Mouse (Mus musculus): ENCODE measurements at regions not wholly inside any gene's neighbourhood (a gene's known extent, or its start where the extent isn't known, plus 50 kb on each side); places are given as distances from the start of the nearest gene placed in this dataset.

DNA sequence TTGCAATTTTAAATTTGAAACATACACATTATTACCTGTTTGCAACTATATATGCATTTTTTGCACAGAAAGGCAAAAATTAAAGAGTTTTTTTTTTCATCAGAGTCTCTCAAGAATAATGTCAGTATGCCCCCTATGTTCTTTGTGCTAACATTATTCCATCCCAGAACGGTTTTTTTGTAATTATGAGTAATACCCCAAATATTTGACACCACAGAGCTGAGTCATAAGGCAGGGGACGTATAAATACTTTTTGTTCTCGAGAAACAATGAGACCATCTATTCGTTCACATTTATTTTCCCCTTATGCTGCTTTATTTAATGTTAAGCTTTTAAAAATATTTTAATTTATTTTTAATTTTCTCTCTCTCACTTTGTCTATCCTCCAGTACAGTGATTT, 578.5 kb downstream of the Cetn3 start:
- no peak for DNase-seq (ENCODE audit: low spot score)

DNA sequence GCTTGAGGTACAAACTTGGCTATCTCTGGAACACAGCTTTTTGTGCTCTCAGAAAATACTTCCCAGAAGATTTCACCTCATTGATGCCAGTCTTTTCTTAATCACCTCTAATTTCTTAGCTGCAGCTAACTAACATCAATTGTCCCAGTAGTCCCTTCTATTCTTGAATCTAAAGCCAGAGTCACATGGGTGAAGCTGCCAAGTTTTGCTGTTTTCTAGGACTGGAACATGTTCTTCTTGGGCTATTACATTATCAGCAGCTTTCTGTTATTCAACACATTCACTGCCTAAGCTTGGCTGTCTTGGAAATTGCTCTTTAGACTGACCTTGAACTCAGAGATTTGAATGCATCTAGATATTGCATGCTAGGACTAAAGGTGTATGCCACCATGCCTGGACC, 583.9 kb downstream of the Cetn3 start:
- DNase-seq (ENCODE audit: low spot score): no peak

DNA sequence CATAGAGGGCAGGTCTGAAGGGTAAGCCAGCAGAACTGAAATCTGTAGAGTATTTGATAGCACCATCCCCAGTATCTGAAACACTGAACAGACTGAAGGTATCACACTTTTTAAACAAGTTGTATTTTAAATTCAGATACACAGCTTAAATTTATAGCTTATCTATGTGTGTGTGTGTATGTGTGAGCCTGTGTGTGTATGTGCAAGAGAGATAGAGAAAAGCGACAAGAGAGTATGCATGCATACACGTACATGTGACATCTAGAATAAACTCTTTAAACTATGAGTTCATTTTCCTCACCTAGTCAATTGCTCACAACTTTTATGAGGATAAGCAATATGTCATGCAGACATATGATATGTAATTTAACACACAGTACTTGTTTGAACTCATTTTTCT, 588.7 kb downstream of the Cetn3 start:
- DNase-seq (ENCODE audit: low spot score): no peak

DNA sequence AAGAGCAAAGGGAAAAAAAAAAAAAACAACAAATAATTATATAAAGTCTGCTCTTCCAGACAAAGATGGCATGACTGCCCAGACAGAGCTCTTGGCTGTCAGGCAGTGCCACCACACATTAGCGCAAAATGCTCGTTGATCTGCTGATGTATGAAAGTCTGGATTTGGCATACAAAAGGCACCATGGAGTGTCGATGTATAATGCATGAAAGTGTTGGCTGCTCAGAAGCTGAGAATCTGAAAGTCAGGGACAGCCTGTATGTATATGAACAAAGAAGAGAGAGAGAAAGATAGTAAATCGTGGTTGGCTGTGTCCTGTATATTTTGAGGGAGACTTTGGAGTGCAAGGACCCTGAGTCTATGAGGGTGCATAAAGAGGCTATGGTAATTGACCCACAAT, 589.7 kb downstream of the Cetn3 start:
- no peak for DNase-seq (ENCODE audit: low spot score)

DNA sequence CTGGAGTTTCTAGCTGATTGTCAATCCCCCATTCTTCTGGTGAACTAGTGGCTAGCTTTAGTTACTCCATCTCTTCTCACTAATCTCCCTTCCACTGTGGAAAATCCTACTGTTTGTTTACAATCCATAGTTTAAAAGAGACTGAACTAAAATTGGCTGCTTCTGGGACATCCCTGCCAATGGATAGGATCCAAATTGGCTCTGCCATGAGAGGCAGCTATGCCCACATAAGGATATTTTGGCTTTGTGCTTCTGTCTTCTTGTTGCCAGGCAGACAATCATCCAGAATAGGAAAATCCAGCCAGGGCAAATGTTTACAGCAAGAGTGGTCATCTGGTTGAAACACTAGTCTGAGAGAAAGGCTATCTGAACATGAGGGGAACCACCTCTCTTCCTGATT, 610.0 kb downstream of the Cetn3 start:
- DNase-seq (ENCODE audit: low spot score): no peak

DNA sequence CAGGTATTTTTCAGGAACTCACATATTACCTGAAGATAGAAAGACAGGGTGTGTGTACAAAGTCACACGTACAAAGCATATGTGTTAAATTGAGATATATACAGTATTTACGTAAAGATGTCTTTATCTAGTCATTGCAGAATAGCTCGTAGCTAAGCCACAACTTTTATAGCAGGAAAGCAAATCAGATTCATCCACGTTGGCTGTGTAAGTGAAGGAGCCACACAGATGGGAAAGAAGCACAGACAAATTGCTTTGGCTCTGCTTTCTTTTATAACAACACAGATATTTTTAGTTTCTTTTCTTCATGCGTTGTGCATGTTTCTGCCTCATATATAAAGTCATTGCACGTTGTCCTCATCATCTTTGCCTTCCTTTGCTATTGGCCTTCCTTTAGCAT, 610.6 kb downstream of the Cetn3 start:
- no peak for DNase-seq (ENCODE audit: low spot score)

DNA sequence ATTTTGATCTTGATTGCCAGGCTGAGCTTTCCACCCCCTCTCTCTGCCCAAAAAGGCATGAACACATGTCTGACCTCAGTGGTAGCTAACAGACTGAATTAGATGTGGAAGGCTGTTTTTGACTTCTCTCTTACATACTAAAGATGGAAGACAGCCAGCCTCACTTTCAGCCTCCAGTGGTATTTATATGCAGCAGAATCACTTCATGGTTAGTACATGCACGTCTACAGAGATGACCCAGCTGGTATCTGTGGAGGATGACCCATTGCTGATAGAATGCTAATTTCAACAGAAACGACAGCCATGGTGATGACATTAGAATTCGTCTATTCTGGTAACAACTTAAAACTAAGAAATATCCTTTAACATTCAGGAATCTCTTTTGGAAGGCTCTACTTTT, 630.8 kb downstream of the Cetn3 start:
- DNase-seq (ENCODE audit: low spot score): no peak

DNA sequence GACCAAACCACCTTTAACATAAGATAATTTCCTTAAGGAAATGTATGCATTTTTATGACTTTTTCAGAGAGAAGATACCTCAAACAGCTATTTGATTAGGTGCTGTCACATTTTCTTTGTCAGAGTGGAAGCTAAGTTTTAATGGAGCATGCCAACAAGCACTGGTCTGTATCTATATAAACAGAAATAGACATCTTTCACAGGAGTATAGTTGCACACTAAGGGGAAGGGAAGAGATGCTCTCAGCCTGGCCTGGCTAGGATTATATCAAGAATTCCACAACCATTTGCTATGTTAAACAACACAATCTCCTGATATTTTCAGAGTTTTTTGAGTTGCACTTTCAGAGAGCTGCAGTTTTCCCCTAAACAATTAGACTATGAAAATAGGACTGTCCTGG, 638.1 kb downstream of the Cetn3 start:
- DNase-seq (ENCODE audit: low spot score): no peak

DNA sequence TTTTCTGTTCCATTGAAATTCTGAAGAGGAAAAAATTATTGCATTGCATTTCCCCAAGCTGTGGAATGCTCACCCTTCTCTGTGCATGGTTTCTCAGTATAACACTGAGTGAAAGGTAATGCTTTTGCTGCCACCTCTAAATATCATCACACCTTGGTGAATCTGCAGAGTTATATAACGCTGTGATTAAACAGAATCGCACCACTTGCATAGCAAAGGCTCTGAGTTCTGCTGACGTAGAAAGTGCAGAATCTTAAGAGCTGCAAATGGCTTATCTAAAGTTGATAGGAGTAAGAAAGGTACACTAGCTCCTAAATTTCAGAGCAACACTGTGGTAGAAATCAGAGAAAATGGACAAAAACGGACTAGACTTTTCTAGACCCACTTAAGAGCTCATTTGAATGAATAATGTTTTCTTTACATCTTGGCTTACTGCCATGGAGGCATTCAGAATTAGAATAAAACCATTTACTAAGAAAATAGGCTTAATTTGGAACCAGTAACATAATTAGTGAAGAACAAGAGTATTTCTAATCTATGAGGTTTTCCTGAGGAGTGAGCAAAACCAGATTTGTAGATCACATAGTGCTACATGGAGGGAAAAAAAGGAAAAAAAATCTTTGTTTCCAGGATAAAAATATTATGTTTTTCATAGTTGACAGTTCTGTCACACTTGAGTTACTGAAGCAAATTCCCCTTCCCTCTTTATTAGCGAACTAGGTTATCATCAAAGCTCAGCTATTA, 641.2 kb downstream of the Cetn3 start:
- no peak for DNase-seq (ENCODE audit: low spot score)

DNA sequence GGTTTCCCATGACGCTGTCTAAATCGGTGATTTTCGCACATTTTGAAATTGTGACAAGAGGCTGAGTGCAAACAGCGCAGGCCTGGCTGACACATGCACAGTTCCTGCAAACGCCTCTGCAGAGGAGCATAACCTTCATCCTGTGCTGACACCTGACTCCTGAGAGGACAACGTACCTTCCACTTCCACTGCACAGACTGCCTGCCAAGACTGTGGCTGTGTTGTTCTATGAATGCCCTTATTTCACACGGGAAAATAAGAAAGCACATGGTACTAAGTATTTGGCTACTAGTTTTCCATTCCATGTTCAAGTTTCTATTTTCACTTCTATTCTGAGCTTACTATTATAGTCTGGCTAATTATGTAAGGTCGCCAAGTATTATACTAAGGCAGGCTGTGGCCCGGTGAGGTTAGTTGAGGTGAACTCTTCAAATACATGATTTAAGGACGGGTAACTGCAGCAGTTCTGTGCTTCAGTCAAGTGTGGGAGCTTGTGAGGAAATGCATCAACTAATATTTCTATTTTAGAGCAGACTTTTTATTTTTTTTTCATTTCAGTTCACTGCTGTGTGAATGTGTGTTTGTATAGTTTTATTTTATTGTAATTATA, 642.0 kb downstream of the Cetn3 start:
- DNase-seq (ENCODE audit: low spot score): no peak

DNA sequence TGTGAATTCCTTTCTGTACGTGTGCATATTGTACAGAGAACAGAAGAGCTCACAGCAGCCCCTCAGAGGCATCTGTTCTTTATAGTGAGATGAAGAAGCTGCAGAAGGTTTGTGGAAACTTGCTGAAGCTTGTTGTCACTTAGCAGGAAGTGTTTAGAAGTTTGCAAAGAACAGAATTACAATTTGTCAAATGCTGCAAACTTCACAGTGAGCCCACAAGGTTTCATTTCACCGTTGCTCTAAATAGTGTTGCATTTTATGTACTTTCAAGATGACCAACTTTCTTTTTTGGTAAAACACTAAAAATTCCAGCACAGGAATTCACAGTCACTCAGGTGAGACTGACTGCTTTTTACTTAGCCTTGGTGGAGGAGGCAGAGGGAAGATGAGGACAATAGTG, 649.5 kb downstream of the Cetn3 start:
- DNase-seq (ENCODE audit: low spot score): no peak

DNA sequence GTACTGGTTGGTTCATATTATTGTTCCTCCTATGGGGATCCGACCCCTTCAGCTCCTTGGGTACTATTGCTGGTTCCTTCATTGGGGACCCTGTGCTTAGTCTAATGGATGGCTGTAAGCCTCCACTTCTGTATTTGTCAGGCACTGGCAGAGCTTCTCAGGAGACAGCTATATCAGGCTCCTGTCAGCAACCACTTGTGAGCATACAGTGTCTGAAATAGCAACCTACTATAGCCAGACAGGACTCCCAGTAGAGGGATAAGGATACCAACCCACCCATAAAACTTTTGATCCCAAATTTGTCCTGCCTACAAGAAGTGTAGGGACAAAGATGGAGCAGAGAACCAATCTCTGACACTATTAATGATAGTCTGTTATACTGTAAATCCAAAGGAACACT, 656.4 kb downstream of the Cetn3 start:
- no peak for DNase-seq (ENCODE audit: low spot score)

DNA sequence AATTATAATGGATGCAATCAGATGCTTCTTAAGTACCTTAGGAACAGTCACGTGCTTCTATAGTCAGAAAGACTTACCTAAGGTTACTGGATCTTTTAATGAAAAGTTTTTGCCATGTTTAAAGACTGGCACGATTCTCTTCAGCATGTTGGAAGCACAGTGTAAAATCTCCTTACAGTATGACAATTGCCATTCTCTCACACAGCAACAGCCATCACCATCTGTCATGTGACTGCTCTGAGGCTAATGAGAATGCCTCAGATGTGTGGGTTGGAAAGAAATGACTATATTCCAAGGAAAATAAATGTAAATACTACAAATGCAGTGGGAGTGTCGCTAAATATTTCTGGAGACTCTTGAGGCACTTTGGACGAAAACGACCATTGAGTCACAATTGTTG, 670.8 kb downstream of the Cetn3 start:
- no peak for DNase-seq (ENCODE audit: low spot score)

DNA sequence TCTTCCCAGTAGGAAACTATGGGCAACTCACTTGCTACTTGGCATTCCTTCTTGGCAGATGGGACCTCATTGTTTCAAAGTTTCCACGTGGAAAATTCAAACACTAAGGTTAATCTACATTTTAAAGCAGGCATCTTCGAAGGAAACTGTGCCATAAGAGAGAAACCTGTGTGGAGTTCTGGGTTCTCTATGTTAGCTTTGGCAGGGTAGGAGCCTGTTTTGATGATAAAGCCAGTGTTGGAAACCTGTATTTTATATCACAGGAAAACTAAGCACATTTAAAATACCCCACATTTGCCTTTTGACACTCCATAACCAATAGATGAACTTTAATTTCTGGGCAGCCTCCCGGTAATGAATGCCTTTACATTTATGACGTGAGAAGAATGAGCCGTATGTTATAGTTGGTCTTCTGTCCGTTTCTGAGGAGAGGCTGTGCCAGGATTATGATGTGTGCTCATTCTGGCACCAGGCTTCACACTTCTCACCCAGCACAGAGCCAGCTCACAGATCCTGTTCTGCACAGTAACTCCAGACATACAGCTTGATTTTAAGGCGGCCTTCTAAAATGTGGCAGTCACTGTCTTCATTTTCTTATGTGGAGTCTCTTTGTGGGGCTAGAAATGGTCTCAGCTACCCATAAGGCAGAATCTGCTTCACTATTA, 700.5 kb downstream of the Cetn3 start:
- no peak for DNase-seq (ENCODE audit: low spot score)

DNA sequence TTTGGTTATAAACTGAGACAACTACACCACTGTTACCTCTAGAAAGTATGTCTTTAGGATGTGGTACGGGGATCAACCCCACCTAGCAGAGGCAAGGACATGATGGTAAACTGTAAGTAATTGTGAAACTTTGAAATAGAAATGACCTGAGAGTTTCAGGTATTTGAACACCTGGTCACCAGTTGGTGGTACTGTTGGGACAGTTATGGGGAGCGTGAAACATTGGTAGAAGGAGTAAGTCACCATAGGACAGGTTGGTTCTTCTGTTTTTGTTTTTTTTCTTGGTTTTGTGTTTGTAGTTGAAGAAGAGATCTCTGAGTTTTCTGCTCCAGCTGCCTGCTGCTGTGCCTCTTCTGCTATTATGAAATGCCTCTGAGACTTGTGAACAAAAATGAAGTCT, 713.7 kb downstream of the Cetn3 start:
- DNase-seq (ENCODE audit: low spot score): no peak

DNA sequence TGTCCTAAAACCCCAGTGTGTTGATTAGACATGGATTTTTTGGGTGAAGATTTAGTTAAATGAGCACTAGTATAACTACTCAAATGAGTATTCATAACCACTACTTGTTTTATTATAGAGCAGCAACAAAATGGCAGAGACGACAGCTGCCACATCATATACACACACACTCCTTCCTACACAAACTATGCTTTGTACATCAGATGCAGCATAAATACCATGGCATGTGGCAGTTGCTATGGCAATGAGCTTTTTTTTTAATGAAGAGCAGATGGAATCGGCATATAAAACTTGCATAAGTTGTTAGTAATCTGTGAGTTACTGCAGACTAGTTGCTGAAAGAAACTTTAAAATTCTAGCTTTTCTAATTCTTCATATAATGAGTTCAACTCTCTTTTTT, 725.3 kb downstream of the Cetn3 start:
- peak; percentile 25 for DNase-seq (ENCODE audit: low spot score)

DNA sequence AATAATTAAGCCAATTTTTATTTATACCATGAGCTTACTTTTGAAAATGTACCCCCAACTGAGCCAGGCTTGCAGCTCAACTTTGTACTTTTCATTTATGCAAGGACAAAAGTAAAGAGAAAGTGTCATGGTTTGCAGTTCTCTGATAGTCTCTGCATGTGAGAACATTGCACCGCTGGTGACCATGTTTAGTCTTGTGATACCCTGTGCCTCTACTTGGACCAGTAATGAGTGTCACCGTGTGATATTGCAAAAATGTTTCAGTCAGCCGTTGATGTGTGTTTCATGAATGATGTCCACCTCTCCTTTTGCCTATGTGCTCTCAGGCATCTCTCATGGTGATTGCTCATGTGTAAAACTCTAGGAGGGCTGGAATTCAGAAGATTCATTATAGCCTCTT, 726.6 kb downstream of the Cetn3 start:
- DNase-seq (ENCODE audit: low spot score): no peak
